Mouse (Mus musculus) hindbrain, embryonic 13.5 days (tissue): ENCODE results near the gene Gm1043. TPM values are rescaled to one million over a fixed set of nuclear protein-coding genes. Genes with fewer than 3 reads are reported as not detected.

ENCODE experiments used
- ATAC-seq: fragments of 200-750 bp; cut with Nextera tagmentation; 2 replicates; pipeline ENCODE4 v1.8.0; 2017; ENCODE audit warnings: moderate TSS enrichment; ENCODE audit not compliant: low FRiP score
- H3K27ac ChIP-seq: fragments of 300-500 bp; sonication (generic); 2 replicates; pipeline ENCODE4 v1.5.1; 2015; ENCODE audit warnings: inconsistent platforms, mild to moderate bottlenecking, moderate library complexity
- H3K27me3 ChIP-seq: fragments of 300-500 bp; sonication (generic); 2 replicates; pipeline ENCODE4 v1.6.1; 2015; ENCODE audit warnings: mild to moderate bottlenecking, inconsistent platforms
- H3K36me3 ChIP-seq: fragments of 300-500 bp; sonication (generic); 2 replicates; pipeline ENCODE4 v1.6.1; 2015; ENCODE audit warnings: mild to moderate bottlenecking, inconsistent platforms
- H3K4me1 ChIP-seq: fragments of 300-500 bp; sonication (generic); replicated peaks from 2 replicates; pipeline ENCODE4 v1.6.1; 2015; ENCODE audit warnings: inconsistent platforms
- H3K4me2 ChIP-seq: fragments of 300-500 bp; sonication (generic); 2 replicates; pipeline ENCODE4 v1.6.1; 2015; ENCODE audit warnings: inconsistent platforms, mild to moderate bottlenecking, moderate library complexity
- H3K4me3 ChIP-seq: fragments of 300-500 bp; sonication (generic); 2 replicates; pipeline ENCODE4 v1.5.1; 2015; ENCODE audit warnings: mild to moderate bottlenecking, inconsistent platforms
- H3K9ac ChIP-seq: fragments of 300-500 bp; sonication (generic); 2 replicates; pipeline ENCODE4 v1.6.1; 2015; ENCODE audit warnings: mild to moderate bottlenecking, inconsistent platforms
- H3K9me3 ChIP-seq: fragments of 300-500 bp; sonication (generic); 2 replicates; pipeline ENCODE4 v1.6.1; 2016; ENCODE audit warnings: inconsistent platforms
- WGBS: fragments of 180-500 bp; shearing (Covaris S2); methylation state at CpG from one replicate; pipeline ENCODE4 v1.1.7; 2015; 5-methylcytosine and 5-hydroxymethylcytosine counted together
- polyA plus RNA-seq: library from polyadenylated mRNA; unstranded; fragments of >200 nt; fragmentation: Nextera tagmentation; extraction: Ambion mirVana; gene quantifications from 2 replicates; pipeline ENCODE4 v1.2.1, GENCODE M21; 2015

The Gm1043 gene
- polyA plus RNA-seq, 1 experiment from 2014 or later = 1.5 TPM

GRCm38 (mm10) chr5:37196196-37196595, 111.0 kb downstream of the Gm1043 start:
- no peaks in the 10 kb centered on the region for H3K9me3 ChIP-seq
- peaks cover 53% of the 10 kb centered on the region for H3K4me1 ChIP-seq
- no peaks in the 10 kb centered on the region for H3K36me3 ChIP-seq
- H3K4me2 ChIP-seq = no peak overlapping the region
- no peak overlapping the region for H3K4me3 ChIP-seq
- no peaks in the 10 kb centered on the region for H3K27me3 ChIP-seq
- H3K27ac ChIP-seq = peak overlapping the region; percentile 80
- H3K9ac ChIP-seq = no peak overlapping the region
- ATAC-seq = peak; percentile 11; the same call in 1 of the 2 replicates
- 62% methylated on average over 8 of the region's 8 CpGs for WGBS

DNA sequence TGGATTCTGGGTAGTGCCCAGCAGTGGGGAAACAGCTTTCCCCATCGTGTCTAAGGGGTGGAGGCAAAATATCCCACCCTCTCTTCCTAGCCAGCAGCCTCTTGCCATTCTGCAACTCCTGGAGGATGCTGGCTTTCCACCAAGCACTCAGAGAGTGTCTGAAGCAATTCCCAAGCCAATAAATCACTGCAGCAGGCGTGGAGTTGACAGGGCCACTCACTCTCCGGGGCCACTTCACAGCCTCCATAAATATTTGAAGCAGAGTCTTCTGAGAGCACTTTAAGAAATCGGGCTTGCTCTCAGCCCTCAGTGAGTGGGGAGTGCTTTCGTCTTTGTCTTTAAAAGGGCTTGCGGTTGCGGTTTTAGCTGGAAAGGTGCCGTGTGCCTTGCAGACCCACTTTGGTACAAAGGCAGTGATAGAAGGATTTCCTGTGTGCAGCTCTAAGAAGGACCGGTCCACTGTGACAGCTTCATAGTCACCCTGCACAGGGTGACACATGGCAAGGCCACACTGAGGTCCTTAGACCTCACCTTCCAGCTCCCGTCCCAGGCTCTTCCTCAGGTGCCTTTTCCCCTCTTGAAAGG, 111.6 kb downstream of the Gm1043 start:
- ATAC-seq = no peak
- H3K9ac ChIP-seq = no peak overlapping the region
- 50% methylated on average over 10 of the region's 10 CpGs for WGBS
- no peaks in the 10 kb centered on the region for H3K36me3 ChIP-seq
- H3K27me3 ChIP-seq = no peaks in the 10 kb centered on the region
- no peak overlapping the region for H3K4me3 ChIP-seq
- H3K4me2 ChIP-seq = no peak overlapping the region
- peak overlapping the region; percentile 80 for H3K27ac ChIP-seq
- H3K4me1 ChIP-seq = peaks cover 54% of the 10 kb centered on the region
- no peaks in the 10 kb centered on the region for H3K9me3 ChIP-seq

- H3K27me3 ChIP-seq = no peaks in the 10 kb centered on the region
- ATAC-seq = no peak
- H3K9me3 ChIP-seq = no peaks in the 10 kb centered on the region
- H3K4me2 ChIP-seq = no peak overlapping the region
- no peak overlapping the region for H3K4me3 ChIP-seq
- H3K9ac ChIP-seq = no peak overlapping the region
- H3K27ac ChIP-seq = peak overlapping the region; percentile 80
- no peaks in the 10 kb centered on the region for H3K36me3 ChIP-seq
- 58% methylated on average over 3 of the region's 3 CpGs for WGBS
- peaks cover 60% of the 10 kb centered on the region for H3K4me1 ChIP-seq
These were observed 112.3 kb downstream of the Gm1043 start for GRCm38 (mm10) chr5:37197423-37197822.

DNA sequence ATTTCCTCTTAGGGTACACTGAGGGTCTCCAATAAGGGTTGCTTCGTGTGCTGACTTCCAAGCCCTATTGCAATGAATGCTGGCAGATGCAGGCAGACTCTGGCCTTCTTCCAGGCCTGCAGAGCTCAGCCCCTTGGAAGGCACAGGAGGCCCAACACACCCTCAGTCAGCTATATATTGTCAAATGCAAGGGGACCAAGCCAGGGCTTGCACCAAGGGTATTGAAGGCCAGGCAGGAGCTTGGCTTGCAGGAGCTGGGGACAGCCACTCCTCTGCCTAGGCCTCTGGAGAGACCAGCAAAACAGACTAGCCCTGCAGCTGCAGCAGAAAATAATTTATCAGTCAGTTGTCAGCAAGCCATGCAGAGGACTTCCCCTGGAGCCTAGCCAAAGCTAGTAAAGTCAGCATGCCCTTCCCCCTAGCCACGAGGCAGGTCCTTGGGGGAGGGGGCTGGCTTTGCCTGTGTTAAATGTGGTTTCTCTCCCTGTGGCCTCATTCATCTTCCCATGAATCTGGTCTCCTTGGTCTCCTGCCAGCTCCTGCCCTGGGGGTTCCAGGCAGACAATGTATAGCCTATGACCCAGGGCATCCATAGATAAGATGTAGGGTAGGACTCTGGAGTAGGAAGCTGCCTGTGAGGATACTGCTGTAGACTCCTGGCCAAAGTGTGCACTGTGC, 113.0 kb downstream of the Gm1043 start:
- WGBS = 23% methylated on average over 2 of the region's 2 CpGs
- Histone ChIP-seq H3K4me2 (no peak overlapping the region), H3K27ac (peak overlapping the region; percentile 80), H3K9me3 (no peaks in the 10 kb centered on the region), H3K27me3 (no peaks in the 10 kb centered on the region), H3K9ac (no peak overlapping the region; the same call in 1 of the 2 replicates), H3K4me1 (peaks cover 63% of the 10 kb centered on the region), H3K36me3 (no peaks in the 10 kb centered on the region), H3K4me3 (no peak overlapping the region)
- ATAC-seq = peak; percentile 53

- no peak for ATAC-seq
- Histone ChIP-seq H3K9me3 (no peaks in the 10 kb centered on the region), H3K27me3 (no peaks in the 10 kb centered on the region), H3K9ac (no peak overlapping the region), H3K4me1 (peaks cover 37% of the 10 kb centered on the region), H3K4me2 (no peak overlapping the region), H3K36me3 (no peaks in the 10 kb centered on the region), H3K4me3 (no peak overlapping the region), H3K27ac (peak overlapping the region; percentile 52)
- 8% methylated on average over 1 of the region's 1 CpGs for WGBS
These were observed 117.1 kb downstream of the Gm1043 start for GRCm38 (mm10) chr5:37202285-37202684.

- WGBS = 76% methylated on average over 7 of the region's 7 CpGs
- H3K27ac ChIP-seq = no peak overlapping the region
- no peak for ATAC-seq
- H3K4me2 ChIP-seq = no peak overlapping the region
- peaks cover 23% of the 10 kb centered on the region for H3K4me1 ChIP-seq
- no peak overlapping the region for H3K9ac ChIP-seq
- no peak overlapping the region for H3K4me3 ChIP-seq
- H3K27me3 ChIP-seq = no peaks in the 10 kb centered on the region
- H3K9me3 ChIP-seq = no peaks in the 10 kb centered on the region
- no peaks in the 10 kb centered on the region for H3K36me3 ChIP-seq
These were observed 119.7 kb downstream of the Gm1043 start for GRCm38 (mm10) chr5:37204886-37205285.

- no peak overlapping the region for H3K27ac ChIP-seq
- peaks cover 28% of the 10 kb centered on the region for H3K4me1 ChIP-seq
- no peaks in the 10 kb centered on the region for H3K36me3 ChIP-seq
- 90% methylated on average over 1 of the region's 1 CpGs for WGBS
- no peak for ATAC-seq
- no peaks in the 10 kb centered on the region for H3K27me3 ChIP-seq
- no peak overlapping the region for H3K4me3 ChIP-seq
- no peak overlapping the region for H3K4me2 ChIP-seq
- no peak overlapping the region for H3K9ac ChIP-seq
- H3K9me3 ChIP-seq = no peaks in the 10 kb centered on the region
These were observed 120.2 kb downstream of the Gm1043 start for GRCm38 (mm10) chr5:37205420-37205819.

DNA sequence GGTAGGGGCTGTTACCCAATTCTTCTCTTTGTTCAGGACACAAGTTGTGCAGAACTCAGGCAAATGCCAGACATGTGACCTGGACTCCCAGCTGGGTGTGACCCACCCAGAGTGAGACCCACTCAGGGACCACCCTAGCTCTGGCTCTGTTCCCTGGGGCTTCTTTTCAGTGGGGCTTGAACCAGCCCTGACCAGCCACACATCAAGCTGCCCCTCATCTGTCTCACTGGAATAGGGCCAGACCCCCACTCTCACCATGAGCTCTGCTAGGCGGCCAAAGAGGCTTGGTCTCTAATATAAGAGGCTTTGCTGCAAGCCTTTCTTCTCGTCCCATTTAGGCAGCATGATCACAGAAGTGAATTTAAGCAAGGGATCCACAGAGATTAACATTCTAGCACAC, 121.2 kb downstream of the Gm1043 start:
- no peak overlapping the region for H3K9ac ChIP-seq
- no peak overlapping the region for H3K4me3 ChIP-seq
- no peak for ATAC-seq
- H3K27ac ChIP-seq = no peak overlapping the region
- H3K4me1 ChIP-seq = peaks cover 30% of the 10 kb centered on the region
- no peaks in the 10 kb centered on the region for H3K27me3 ChIP-seq
- WGBS = 68% methylated on average over 2 of the region's 2 CpGs
- no peaks in the 10 kb centered on the region for H3K36me3 ChIP-seq
- no peak overlapping the region for H3K4me2 ChIP-seq
- no peaks in the 10 kb centered on the region for H3K9me3 ChIP-seq

- Histone ChIP-seq H3K27ac (no peak overlapping the region), H3K4me2 (no peak overlapping the region), H3K36me3 (no peaks in the 10 kb centered on the region), H3K9ac (no peak overlapping the region), H3K4me3 (no peak overlapping the region), H3K9me3 (no peaks in the 10 kb centered on the region), H3K27me3 (no peaks in the 10 kb centered on the region), H3K4me1 (peaks cover 38% of the 10 kb centered on the region)
- WGBS = 75% methylated on average over 9 of the region's 9 CpGs
- ATAC-seq = no peak
These were observed 128.0 kb downstream of the Gm1043 start for GRCm38 (mm10) chr5:37212938-37213708.

- Histone ChIP-seq H3K36me3 (no peaks in the 10 kb centered on the region), H3K4me1 (peaks cover 38% of the 10 kb centered on the region), H3K4me3 (no peak overlapping the region), H3K27ac (no peak overlapping the region), H3K27me3 (no peaks in the 10 kb centered on the region), H3K9ac (no peak overlapping the region), H3K4me2 (no peak overlapping the region), H3K9me3 (no peaks in the 10 kb centered on the region)
- WGBS = 79% methylated on average over 4 of the region's 4 CpGs
- ATAC-seq = 0 out of 2 replicates have a peak, but pooled peaks have one; percentile 27
These were observed 128.5 kb downstream of the Gm1043 start for GRCm38 (mm10) chr5:37213709-37214103.

GRCm38 (mm10) chr5:37214614-37215013, 129.4 kb downstream of the Gm1043 start:
- Histone ChIP-seq H3K9me3 (no peaks in the 10 kb centered on the region), H3K9ac (no peak overlapping the region), H3K36me3 (no peaks in the 10 kb centered on the region), H3K4me3 (no peak overlapping the region), H3K4me2 (no peak overlapping the region), H3K4me1 (peaks cover 40% of the 10 kb centered on the region), H3K27me3 (no peaks in the 10 kb centered on the region), H3K27ac (peak overlapping the region; percentile 30; the same call in 1 of the 2 replicates)
- ATAC-seq = peak; percentile 46; the same call in 1 of the 2 replicates
- WGBS = 64% methylated on average over 6 of the region's 6 CpGs

DNA sequence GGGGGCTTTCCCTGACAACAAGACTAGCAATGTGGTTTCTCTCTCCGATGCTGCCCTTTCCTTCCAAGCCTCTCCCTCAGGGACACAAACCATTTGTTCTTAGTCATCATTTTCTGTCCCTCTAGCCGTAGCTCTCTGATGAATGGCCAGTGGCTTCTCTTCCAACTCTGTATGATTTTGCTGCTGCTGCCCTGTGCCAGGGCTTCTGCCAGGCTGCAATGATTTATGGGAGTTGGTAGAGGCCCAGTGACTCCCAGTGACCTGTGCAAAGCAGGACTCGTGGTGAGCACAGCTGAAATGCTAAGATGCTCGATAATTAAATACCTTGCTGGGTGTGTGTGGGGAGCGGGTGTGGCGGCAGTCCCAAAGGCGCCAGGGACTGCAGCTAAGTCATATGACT, 130.1 kb downstream of the Gm1043 start:
- Histone ChIP-seq H3K27me3 (no peaks in the 10 kb centered on the region), H3K9ac (no peak overlapping the region), H3K4me3 (no peak overlapping the region), H3K36me3 (no peaks in the 10 kb centered on the region), H3K9me3 (no peaks in the 10 kb centered on the region), H3K4me2 (no peak overlapping the region), H3K27ac (no peak overlapping the region), H3K4me1 (peaks cover 36% of the 10 kb centered on the region)
- WGBS = 67% methylated on average over 7 of the region's 7 CpGs
- ATAC-seq = no peak
